Mouse (Mus musculus) embryonic fibroblast, embryonic 13.5 days (primary cell): ENCODE measurements around the gene Acot8. TPM values are rescaled to one million over a fixed set of nuclear protein-coding genes. Genes with fewer than 3 reads are reported as not detected.

ENCODE experiments used
- H3K27ac ChIP-seq: 2 replicates; pipeline ENCODE4 v1.5.1; 2012; ENCODE audit warnings: low read length, control low read depth, inconsistent platforms; ENCODE audit not compliant: insufficient read depth
- H3K4me1 ChIP-seq: 2 replicates; pipeline ENCODE4 v1.6.1; 2011; ENCODE audit warnings: low read length; ENCODE audit not compliant: control insufficient read depth, insufficient read depth
- H3K4me3 ChIP-seq: 2 replicates; pipeline ENCODE4 v1.5.1; 2011; ENCODE audit warnings: mild to moderate bottlenecking, control low read depth, low read length; ENCODE audit not compliant: insufficient read depth
- CTCF ChIP-seq: IDR thresholded peaks from 2 replicates; pipeline ENCODE4 v1.5.1; 2011; ENCODE audit warnings: mild to moderate bottlenecking, control low read depth, low read length, moderate library complexity, borderline replicate concordance; ENCODE audit not compliant: insufficient read depth
- POLR2A ChIP-seq: IDR thresholded peaks from 2 replicates; pipeline ENCODE4 v1.6.1; 2011; ENCODE audit warnings: low read depth, mild to moderate bottlenecking, control low read depth, low read length, moderate library complexity
- polyA plus RNA-seq: library from polyadenylated mRNA; stranded (reverse); fragments of >200 nt; gene quantifications from 2 replicates; pipeline ENCODE4 v1.2.4, GENCODE M21; 2011; ENCODE audit warnings: low read depth; ENCODE audit not compliant: missing spikeins, insufficient read length

The Acot8 gene
- polyA plus RNA-seq, 1 experiment, result 12.1 TPM

- Histone ChIP-seq H3K4me3 (no peak overlapping the region), H3K27ac (no peak overlapping the region), H3K4me1 (peaks cover 4% of the 10 kb centered on the region; the same call in 1 of the 2 replicates)
- no peak for TF ChIP-seq POLR2A
- TF ChIP-seq CTCF, result peak; percentile 55; the same call in 1 of the 2 replicates
Measured at GRCm38 (mm10) chr2:164793236-164793635, 11.4 kb downstream of the Acot8 start.

- Histone ChIP-seq H3K4me3 (no peak overlapping the region), H3K27ac (no peak overlapping the region), H3K4me1 (peaks cover 8% of the 10 kb centered on the region)
- no peak for TF ChIP-seq POLR2A
- TF ChIP-seq CTCF, result no peak
Measured at GRCm38 (mm10) chr2:164792400-164793190, 12.1 kb downstream of the Acot8 start.

DNA sequence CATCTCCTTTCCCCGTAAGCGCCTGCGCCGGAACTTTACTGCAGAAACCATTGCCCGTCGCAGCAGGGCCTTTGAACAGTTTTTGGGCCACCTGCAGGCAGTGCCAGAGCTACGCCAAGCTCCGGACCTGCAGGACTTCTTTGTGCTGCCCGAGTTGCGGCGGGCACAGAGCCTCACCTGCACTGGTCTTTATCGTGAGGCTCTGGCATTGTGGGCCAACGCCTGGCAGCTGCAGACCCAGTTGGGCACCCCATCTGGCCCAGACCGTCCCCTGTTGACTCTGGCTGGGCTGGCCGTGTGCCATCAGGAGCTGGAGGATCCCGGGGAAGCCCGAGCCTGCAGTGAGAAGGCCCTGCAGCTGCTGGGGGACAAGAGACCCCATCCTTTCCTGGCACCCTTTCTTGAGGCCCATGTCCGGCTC, 12.8 kb downstream of the Acot8 start:
- TF ChIP-seq CTCF (no peak), POLR2A (no peak)
- H3K4me1 ChIP-seq, result peaks cover 11% of the 10 kb centered on the region
- no peak overlapping the region for H3K27ac ChIP-seq
- no peak overlapping the region for H3K4me3 ChIP-seq

- TF ChIP-seq POLR2A (no peak), CTCF (no peak)
- Histone ChIP-seq H3K4me3 (no peak overlapping the region), H3K27ac (no peak overlapping the region), H3K4me1 (peaks cover 12% of the 10 kb centered on the region)
Measured at GRCm38 (mm10) chr2:164790451-164790850, 14.2 kb downstream of the Acot8 start.

DNA sequence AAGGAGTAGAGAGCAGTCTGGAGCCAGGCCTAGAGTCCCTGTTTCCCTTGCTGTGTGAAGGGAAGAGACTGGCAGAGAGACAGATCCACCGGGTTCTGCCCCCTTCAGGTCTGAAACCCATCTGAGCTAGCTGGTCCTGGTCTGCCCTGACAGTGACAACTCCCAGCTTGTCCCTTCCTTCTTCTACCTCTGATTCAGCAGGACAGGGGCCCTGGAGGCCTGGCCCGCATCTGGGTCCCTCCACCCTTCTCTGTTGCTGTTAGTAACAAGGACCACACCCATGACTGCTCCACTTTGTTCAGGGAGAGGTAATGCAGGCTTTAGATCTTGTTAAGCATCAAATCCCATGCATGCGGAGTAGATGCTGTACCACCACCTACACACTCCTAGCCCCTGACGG, 16.3 kb downstream of the Acot8 start:
- TF ChIP-seq CTCF (no peak), POLR2A (no peak)
- no peak overlapping the region for H3K4me3 ChIP-seq
- peaks cover 16% of the 10 kb centered on the region for H3K4me1 ChIP-seq
- H3K27ac ChIP-seq, result no peak overlapping the region

- H3K4me3 ChIP-seq, result no peak overlapping the region
- TF ChIP-seq CTCF, result no peak
- TF ChIP-seq POLR2A, result no peak
- no peak overlapping the region for H3K27ac ChIP-seq
- peaks cover 16% of the 10 kb centered on the region for H3K4me1 ChIP-seq
Measured at GRCm38 (mm10) chr2:164787779-164788178, 16.9 kb downstream of the Acot8 start.

GRCm38 (mm10) chr2:164787032-164787431, 17.6 kb downstream of the Acot8 start:
- TF ChIP-seq CTCF (no peak), POLR2A (no peak)
- Histone ChIP-seq H3K4me3 (peak overlapping the region; percentile 47), H3K27ac (no peak overlapping the region), H3K4me1 (peaks cover 16% of the 10 kb centered on the region)

GRCm38 (mm10) chr2:164786388-164786885, 18.2 kb downstream of the Acot8 start:
- Histone ChIP-seq H3K4me3 (peak overlapping the region; percentile 47), H3K27ac (peak overlapping the region; percentile 47), H3K4me1 (peaks cover 16% of the 10 kb centered on the region)
- TF ChIP-seq POLR2A (peak; percentile 45; the same call in 1 of the 2 replicates), CTCF (no peak)

- Histone ChIP-seq H3K27ac (peak within 1 kb of the TSS; percentile 82), H3K4me3 (peak within 1 kb of the TSS; percentile 47), H3K4me1 (peaks cover 16% of the 10 kb centered on the region)
- no peak for TF ChIP-seq CTCF
- TF ChIP-seq POLR2A, result peak; percentile 82
Measured at GRCm38 (mm10) chr2:164785481-164786387, 18.9 kb downstream of the Acot8 start, which contains the start of gene Snx21. TSS of gene Snx21 (plus strand) at chr2:164785823.

DNA sequence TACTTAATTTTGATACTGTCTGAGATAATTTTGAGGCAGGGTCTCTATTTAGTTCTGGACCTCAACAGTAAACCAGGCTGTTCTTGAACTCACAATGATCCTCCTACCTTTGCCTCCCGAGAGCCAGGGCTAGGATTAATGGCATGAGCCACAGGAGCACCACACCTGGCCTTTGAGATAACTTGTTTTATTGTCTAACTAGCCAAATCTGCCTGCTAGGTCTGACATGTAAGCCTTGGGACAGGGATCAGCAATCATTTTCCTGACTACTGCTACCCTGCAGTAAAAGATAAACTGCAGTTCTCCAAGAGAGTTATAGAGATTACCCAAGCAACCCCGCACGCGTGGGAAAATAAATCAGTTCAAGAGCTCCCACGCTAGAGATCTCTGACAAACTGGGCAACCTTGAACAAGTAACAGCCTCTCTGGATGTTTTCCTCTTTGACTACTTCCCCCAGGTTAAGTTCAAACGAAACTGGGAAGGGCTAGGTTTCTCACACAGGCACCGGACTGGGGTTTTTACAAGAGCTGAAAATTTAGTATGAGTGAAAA, 19.7 kb downstream of the Acot8 start:
- Histone ChIP-seq H3K4me1 (peaks cover 16% of the 10 kb centered on the region), H3K27ac (peak overlapping the region; percentile 82), H3K4me3 (peak overlapping the region; percentile 47)
- TF ChIP-seq POLR2A (no peak), CTCF (no peak)
